Mouse (Mus musculus): ENCODE data around the gene Gm3739. TPM values are rescaled to one million over a fixed set of nuclear protein-coding genes. Genes with fewer than 3 reads are reported as not detected.
A peak's percentile ranks its signal among the peaks of the same experiment; 100 is the strongest.
"Not testable (repeated sequence)": the region's sequence is repeated elsewhere in the genome, so short reads cannot be mapped to it uniquely, and the experiment has no call there.

Gm3739 gene
- polyA plus RNA-seq (2015; fragmentation: Nextera tagmentation; extraction: Ambion mirVana): 0.68 and 0.96 TPM in 2 replicates

GRCm38 (mm10) chr14:7314661-7315060, at the start of gene Gm3739:
Gene Gm3739, minus strand, starts transcription at chr14:7315049.
- not testable (repeated sequence) for ATAC-seq (ENCODE audit: insufficient read depth, low FRiP score); H3K9me3 ChIP-seq (replicated peaks; ENCODE audit: control insufficient read depth, low read length); H3K27ac ChIP-seq (ENCODE audit: low read length); H3K36me3 ChIP-seq (ENCODE audit: control insufficient read depth, insufficient read depth, low read length); H3K4me1 ChIP-seq (ENCODE audit: control insufficient read depth, insufficient read depth, low read length); H3K27me3 ChIP-seq (ENCODE audit: control insufficient read depth, insufficient read depth, low read length)
- Histone ChIP-seq H3K4me2 (ENCODE audit: low read depth, low read length) (peak within 1 kb of the TSS; percentile 67), H3K9ac (ENCODE audit: low read length) (peak within 1 kb of the TSS; percentile 67), H3K4me3 (replicated peaks; ENCODE audit: low read length) (peak within 1 kb of the TSS; percentile 48)
- 0% methylated on average over 11 of the region's 35 CpGs for WGBS

DNA sequence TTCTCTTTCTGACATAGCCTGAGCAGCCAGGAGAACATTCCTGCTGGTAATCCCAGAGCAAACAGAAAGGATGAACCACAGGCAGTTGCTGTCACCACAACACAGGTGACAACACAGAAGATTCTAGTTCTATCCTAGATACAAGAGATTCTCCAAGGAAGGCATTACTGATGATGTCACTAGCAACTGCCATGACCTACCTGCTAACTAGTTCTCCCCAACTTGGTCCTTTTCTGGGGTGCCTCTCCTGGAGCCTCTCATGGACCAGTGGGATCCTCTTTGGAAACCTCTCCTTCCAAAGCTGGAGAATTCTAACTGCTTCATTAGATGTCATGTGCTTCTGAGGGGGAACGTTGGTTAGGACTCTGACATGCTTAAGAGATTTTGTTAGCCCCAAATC, 17.4 kb upstream of the Gm3739 start, which contains the start of gene Gm5797:
TSS of gene Gm5797 (minus strand) at position 101 of the 400 bp plus-strand sequence.
- H3K36me3 ChIP-seq (ENCODE audit: control insufficient read depth, insufficient read depth, low read length): not testable (repeated sequence)
- WGBS: no CpG with 5 or more reads among the region's 1 CpGs

GRCm38 (mm10) chr14:7315093-7315492, 244 bp upstream of the Gm3739 start:
- H3K27me3 ChIP-seq (ENCODE audit: control insufficient read depth, insufficient read depth, low read length); H3K4me1 ChIP-seq (ENCODE audit: control insufficient read depth, insufficient read depth, low read length); H3K27ac ChIP-seq (ENCODE audit: low read length); H3K9me3 ChIP-seq (replicated peaks; ENCODE audit: control insufficient read depth, low read length); ATAC-seq (ENCODE audit: insufficient read depth, low FRiP score); H3K36me3 ChIP-seq (ENCODE audit: control insufficient read depth, insufficient read depth, low read length): not testable (repeated sequence)
- Histone ChIP-seq H3K9ac (ENCODE audit: low read length) (peak overlapping the region; percentile 67), H3K4me2 (ENCODE audit: low read depth, low read length) (peak overlapping the region; percentile 67), H3K4me3 (replicated peaks; ENCODE audit: low read length) (peak overlapping the region; percentile 48)
- under 1% methylated on average over 14 of the region's 19 CpGs for WGBS

More for the DNA sequence above, 17.4 kb upstream of the Gm3739 start, which contains the start of gene Gm5797:
- H3K4me3 ChIP-seq (replicated peaks; ENCODE audit: low read length); H3K27ac ChIP-seq (ENCODE audit: low read length); H3K9me3 ChIP-seq (replicated peaks; ENCODE audit: control insufficient read depth, low read length); ATAC-seq (ENCODE audit: insufficient read depth, low FRiP score); H3K4me1 ChIP-seq (ENCODE audit: control insufficient read depth, insufficient read depth, low read length); H3K4me2 ChIP-seq (ENCODE audit: low read depth, low read length); H3K9ac ChIP-seq (ENCODE audit: low read length); H3K27me3 ChIP-seq (ENCODE audit: control insufficient read depth, insufficient read depth, low read length): not testable (repeated sequence)

DNA sequence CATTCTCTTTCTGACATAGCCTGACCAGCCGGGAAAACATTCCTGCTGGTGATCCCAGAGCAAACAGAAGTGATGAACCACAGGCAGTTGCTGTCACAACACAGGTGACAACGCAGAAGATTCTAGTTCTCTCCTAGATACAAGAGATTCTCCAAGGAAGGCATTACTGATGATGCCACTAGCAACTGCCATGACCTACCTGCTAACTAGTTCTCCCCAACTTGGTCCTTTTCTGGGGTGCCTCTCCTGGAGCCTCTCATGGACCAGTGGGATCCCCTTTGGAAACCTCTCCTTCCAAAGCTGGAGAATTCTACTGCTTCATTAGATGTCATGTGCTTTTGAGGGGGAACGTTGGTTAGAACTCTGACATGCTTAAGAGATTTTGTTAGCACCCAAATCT, 50.2 kb downstream of the Gm3739 start, which contains the start of gene Gm3727:
TSS of gene Gm3727 (minus strand) at position 101 of the 400 bp plus-strand sequence.
- H3K9me3 ChIP-seq (replicated peaks; ENCODE audit: control insufficient read depth, low read length); H3K9ac ChIP-seq (ENCODE audit: low read length); H3K27me3 ChIP-seq (ENCODE audit: control insufficient read depth, insufficient read depth, low read length); H3K4me1 ChIP-seq (ENCODE audit: control insufficient read depth, insufficient read depth, low read length); H3K4me3 ChIP-seq (replicated peaks; ENCODE audit: low read length); H3K4me2 ChIP-seq (ENCODE audit: low read depth, low read length); H3K36me3 ChIP-seq (ENCODE audit: control insufficient read depth, insufficient read depth, low read length); H3K27ac ChIP-seq (ENCODE audit: low read length); ATAC-seq (ENCODE audit: insufficient read depth, low FRiP score): not testable (repeated sequence)
- WGBS: 63% methylated on average over 3 of the region's 3 CpGs

Other genes with a start within 250 kb of the Gm3739 start
- gene Gm3696, start 214.4 kb downstream of the Gm3739 start, polyA plus RNA-seq (2015; fragmentation: Nextera tagmentation; extraction: Ambion mirVana): 1.2 and 1.6 TPM in 2 replicates
- not detected in 2 replicates for gene Gm6676, start 189.6 kb downstream of the Gm3739 start, polyA plus RNA-seq (2015; fragmentation: Nextera tagmentation; extraction: Ambion mirVana)
- gene Gm3512, start 140.5 kb downstream of the Gm3739 start, polyA plus RNA-seq (2015; fragmentation: Nextera tagmentation; extraction: Ambion mirVana): 4.6 and 7.2 TPM in 2 replicates
- not detected in 2 replicates for gene Gm16434, start 120.5 kb downstream of the Gm3739 start, polyA plus RNA-seq (2015; fragmentation: Nextera tagmentation; extraction: Ambion mirVana)
- gene Gm3727, start 50.3 kb downstream of the Gm3739 start, polyA plus RNA-seq (2015; fragmentation: Nextera tagmentation; extraction: Ambion mirVana): not detected in 2 replicates
- gene Gm5797, start 17.3 kb upstream of the Gm3739 start, polyA plus RNA-seq (2015; fragmentation: Nextera tagmentation; extraction: Ambion mirVana): not detected in 2 replicates
- not detected in 2 replicates for gene Gm8374, start 50.1 kb upstream of the Gm3739 start, polyA plus RNA-seq (2015; fragmentation: Nextera tagmentation; extraction: Ambion mirVana)
- gene Gm3755, start 135.9 kb upstream of the Gm3739 start, polyA plus RNA-seq (2015; fragmentation: Nextera tagmentation; extraction: Ambion mirVana): not detected in 2 replicates
- 0.17 and 0.36 TPM in 2 replicates for gene Gm3752, start 168.7 kb upstream of the Gm3739 start, polyA plus RNA-seq (2015; fragmentation: Nextera tagmentation; extraction: Ambion mirVana)